Mouse (Mus musculus): ENCODE data around the gene Susd3.

- no peak for TF ChIP-seq CTCF (IDR thresholded peaks at IDR 0.05; ENCODE audit: insufficient read depth, low read length)
- no peak for TF ChIP-seq POLR2A (IDR thresholded peaks at IDR 0.05; ENCODE audit: borderline replicate concordance, extremely low read depth, low read depth, low read length)
Observed at GRCm38 (mm10) chr13:49220912-49221311, 27.6 kb downstream of the Susd3 start.

Measured in lung, adult 2 months (tissue).